Mouse (Mus musculus) small intestine, adult 2 months (tissue): ENCODE measurements around the gene Igdcc4.

Source experiments
- CTCF ChIP-seq: fragments of 200-500 bp; IDR thresholded peaks from 2 replicates; pipeline ENCODE4 v1.5.1; 2012; ENCODE audit warnings: low read depth, mild to moderate bottlenecking, control low read depth, inconsistent platforms, low read length, moderate library complexity, mixed read lengths; ENCODE audit not compliant: insufficient replicate concordance, insufficient read length; ENCODE audit errors: extremely low read depth
- POLR2A ChIP-seq: fragments of 200-500 bp; IDR thresholded peaks from 2 replicates; pipeline ENCODE4 v1.6.1; 2012; ENCODE audit warnings: low read depth, mild to moderate bottlenecking, control low read depth, inconsistent platforms, low read length, moderate library complexity

- TF ChIP-seq POLR2A, result no peak
- TF ChIP-seq CTCF, result no peak
Observed at GRCm38 (mm10) chr9:65177912-65178311, 76.6 kb downstream of the Igdcc4 start.
